Mouse (Mus musculus): Measurements from ENCODE around the gene Sema4f.

GRCm38 (mm10) chr6:82925005-82925404 lies 14.6 kb downstream of the Sema4f start:
- no peak for TF ChIP-seq GATA1 (IDR thresholded peaks at IDR 0.05; ENCODE audit: borderline replicate concordance, low read length)
- TF ChIP-seq FLI1 (IDR thresholded peaks at IDR 0.05; ENCODE audit: low read length): no peak

All from megakaryocyte, embryonic 14.5 days (primary cell).